Comparison of ENCODE assay signal across 13 mouse cellular contexts in the genomic region with DNA sequence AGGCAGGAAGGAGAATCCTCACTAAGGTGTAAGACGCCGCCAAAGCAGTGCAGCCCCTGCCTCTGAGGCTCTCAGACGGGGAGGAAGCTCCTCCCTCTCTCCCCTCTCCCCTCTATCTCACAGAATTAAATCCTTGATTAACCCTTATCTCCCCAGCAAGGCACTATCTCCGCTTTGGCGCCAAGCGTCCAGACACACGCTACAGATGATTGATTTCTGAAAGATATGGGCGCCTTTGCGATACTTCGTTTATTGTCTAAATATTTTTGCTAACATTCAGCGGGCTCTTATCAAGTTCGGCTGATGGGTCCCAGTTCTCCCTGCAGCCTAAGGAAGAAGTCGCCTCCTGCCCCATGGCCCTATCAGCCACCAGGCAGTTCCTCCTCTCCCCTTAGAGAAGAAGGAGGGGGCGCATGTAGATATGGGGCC. TPM values are rescaled to one million over a fixed set of nuclear protein-coding genes. Genes with fewer than 3 reads are reported as not detected.
DNase-seq lines count a peak whose midpoint lies in the region; ATAC-seq and TF ChIP-seq lines count a peak whose summit lies in the region.
"Had no signal": no experiment of that assay in that cellular context is flagged by ENCODE, and none has a peak within 500 bp of the region (broad histone marks: within the 10 kb centered on the region; RNA-seq: fewer than 3 reads in every experiment).

No protein-coding gene starts in this region.

- ATAC-seq in heart, embryonic 12.5 days (ENCODE audit: insufficient number of reproducible peaks, low FRiP score) = no peak
- no peak for ATAC-seq in stomach, embryonic 14.5 days (ENCODE audit: insufficient number of reproducible peaks, insufficient read depth, low FRiP score, low read depth)
- ATAC-seq in stomach, postnatal 0 days (ENCODE audit: low FRiP score, low TSS enrichment) = no peak
- no peak for ATAC-seq in liver, embryonic 13.5 days (ENCODE audit: low read depth)
- ATAC-seq in stomach, embryonic 16.5 days (ENCODE audit: insufficient read depth, low FRiP score) = no peak

- no peak for DNase-seq in heart, adult 2 months
- DNase-seq in stomach, postnatal 0 days (ENCODE audit: low spot score) = no peak
- no peak for DNase-seq in liver, embryonic 13.5 days
- no peak for DNase-seq in adrenal gland, postnatal 25 days
- DNase-seq in thymus, postnatal 10 days (ENCODE audit: low spot score in 2 of 2) = no peak
- DNase-seq: B cell, adult 2 months; gastrocnemius, postnatal 10 days; kidney, postnatal 10 days had no signal

- peak overlapping the region; percentile 35 for H3K4me2 ChIP-seq in heart, embryonic 12.5 days
- peak overlapping the region; percentile 27; the same call in 1 of the 2 replicates for H3K4me2 ChIP-seq in stomach, embryonic 14.5 days (replicated peaks; ENCODE audit: low read depth, low read length)
- no peak overlapping the region for H3K4me2 ChIP-seq in stomach, postnatal 0 days (replicated peaks; ENCODE audit: low read depth)
- H3K4me2 ChIP-seq in liver, embryonic 13.5 days = peak overlapping the region; percentile 69
- H3K4me2 ChIP-seq in stomach, embryonic 16.5 days (ENCODE audit: low read depth, low read length) = peak overlapping the region; percentile 28

- TF ChIP-seq POLR2A in heart, adult 2 months (IDR thresholded peaks at IDR 0.05; ENCODE audit: insufficient read depth, low read depth, low read length) = no peak

- peak overlapping the region; percentile 61; the same call in 1 of the 2 replicates for H3K9ac ChIP-seq in heart, embryonic 12.5 days
- H3K9ac ChIP-seq in heart, adult 2 months (ENCODE audit: low read depth, low read length) = no peak overlapping the region
- H3K9ac ChIP-seq in stomach, embryonic 14.5 days (replicated peaks; ENCODE audit: low read depth, low read length) = no peak overlapping the region
- H3K9ac ChIP-seq in stomach, postnatal 0 days (ENCODE audit: low read length) = no peak overlapping the region
- peak overlapping the region; percentile 75 for H3K9ac ChIP-seq in liver, embryonic 13.5 days
- 0 out of 2 replicates have a peak overlapping the region, but pooled peaks have one; percentile 42 for H3K9ac ChIP-seq in stomach, embryonic 16.5 days (ENCODE audit: low read length)

- H3K27me3 ChIP-seq in heart, embryonic 12.5 days (replicated peaks) = no peaks in the 10 kb centered on the region
- H3K27me3 ChIP-seq in heart, adult 2 months (ENCODE audit: control insufficient read depth, insufficient read depth, low read length) = no peaks in the 10 kb centered on the region
- no peaks in the 10 kb centered on the region for H3K27me3 ChIP-seq in stomach, embryonic 14.5 days (ENCODE audit: control insufficient read depth, insufficient read depth, low read length)
- H3K27me3 ChIP-seq in stomach, postnatal 0 days (ENCODE audit: control insufficient read depth, insufficient read depth, low read length) = no peaks in the 10 kb centered on the region
- no peaks in the 10 kb centered on the region for H3K27me3 ChIP-seq in liver, embryonic 13.5 days
- H3K27me3 ChIP-seq in stomach, embryonic 16.5 days (ENCODE audit: control insufficient read depth, insufficient read depth, low read length) = no peaks in the 10 kb centered on the region

- no peaks in the 10 kb centered on the region for H3K79me2 ChIP-seq in heart, adult 2 months (replicated peaks; ENCODE audit: control insufficient read depth, insufficient read depth, low read length)

- no peaks in the 10 kb centered on the region for H3K9me3 ChIP-seq in heart, embryonic 12.5 days (replicated peaks)
- H3K9me3 ChIP-seq in stomach, embryonic 14.5 days (ENCODE audit: control insufficient read depth, low read depth, low read length) = no peaks in the 10 kb centered on the region
- no peaks in the 10 kb centered on the region for H3K9me3 ChIP-seq in stomach, postnatal 0 days (ENCODE audit: control insufficient read depth, low read length)
- H3K9me3 ChIP-seq in liver, embryonic 13.5 days (replicated peaks) = no peaks in the 10 kb centered on the region
- no peaks in the 10 kb centered on the region for H3K9me3 ChIP-seq in stomach, embryonic 16.5 days (replicated peaks; ENCODE audit: control insufficient read depth, low read length)

- intact Hi-C loops in heart, adult 2 months (cut with DNase I) = loop anchor here (5.0 kb wide), 1 partner anchor 41 kb away; no protein-coding TSS in a partner anchor

- no peak for TF ChIP-seq CTCF in heart, adult 2 months (IDR thresholded peaks at IDR 0.05)
- no peak for TF ChIP-seq CTCF in stomach, postnatal 0 days (IDR thresholded peaks at IDR 0.05; ENCODE audit: low read depth)

- peaks cover 24% of the 10 kb centered on the region for H3K36me3 ChIP-seq in heart, embryonic 12.5 days
- no peaks in the 10 kb centered on the region for H3K36me3 ChIP-seq in heart, adult 2 months (ENCODE audit: control insufficient read depth, insufficient read depth, low read length)
- no peaks in the 10 kb centered on the region for H3K36me3 ChIP-seq in stomach, embryonic 14.5 days (ENCODE audit: control insufficient read depth, insufficient read depth, low read length)
- H3K36me3 ChIP-seq in stomach, postnatal 0 days (ENCODE audit: control insufficient read depth, insufficient read depth, low read length) = no peaks in the 10 kb centered on the region
- H3K36me3 ChIP-seq in liver, embryonic 13.5 days = peaks cover 91% of the 10 kb centered on the region
- no peaks in the 10 kb centered on the region for H3K36me3 ChIP-seq in stomach, embryonic 16.5 days (ENCODE audit: control insufficient read depth, insufficient read depth, low read length)

- no peak overlapping the region for H3K4me3 ChIP-seq in heart, embryonic 12.5 days
- no peak overlapping the region for H3K4me3 ChIP-seq in heart, adult 2 months
- no peak overlapping the region for H3K4me3 ChIP-seq in stomach, embryonic 14.5 days (ENCODE audit: low read depth, low read length)
- no peak overlapping the region for H3K4me3 ChIP-seq in stomach, postnatal 0 days (ENCODE audit: low read depth, low read length)
- peak overlapping the region; percentile 19 for H3K4me3 ChIP-seq in liver, embryonic 13.5 days (replicated peaks)
- no peak overlapping the region for H3K4me3 ChIP-seq in stomach, embryonic 16.5 days (replicated peaks; ENCODE audit: low read length)

- no peak for TF ChIP-seq EP300 in heart, adult 2 months (IDR thresholded peaks at IDR 0.05; ENCODE audit: insufficient read depth, low read depth, low read length)
- no peak for TF ChIP-seq EP300 in stomach, postnatal 0 days (optimal IDR thresholded peaks at IDR 0.05)

- H3K27ac ChIP-seq in heart, embryonic 12.5 days (ENCODE audit: poor library complexity, severe bottlenecking) = peak overlapping the region; percentile 84
- H3K27ac ChIP-seq in heart, adult 2 months = no peak overlapping the region
- H3K27ac ChIP-seq in stomach, embryonic 14.5 days (ENCODE audit: low read length) = peak overlapping the region; percentile 2; the same call in 1 of the 2 replicates
- H3K27ac ChIP-seq in stomach, postnatal 0 days (replicated peaks) = no peak overlapping the region
- H3K27ac ChIP-seq in liver, embryonic 13.5 days = peak overlapping the region; percentile 97
- no peak overlapping the region for H3K27ac ChIP-seq in stomach, embryonic 16.5 days (ENCODE audit: low read length)

- WGBS in heart, embryonic 12.5 days = 12% methylated on average over 14 of the region's 14 CpGs
- WGBS in heart, adult 2 months = 75% methylated on average over 14 of the region's 14 CpGs
- WGBS in stomach, embryonic 14.5 days = 19% methylated on average over 14 of the region's 14 CpGs
- 38% methylated on average over 14 of the region's 14 CpGs for WGBS in stomach, postnatal 0 days
- WGBS in liver, embryonic 13.5 days (ENCODE audit: insufficient replicate concordance) = 12% methylated on average over 14 of the region's 14 CpGs
- WGBS in stomach, embryonic 16.5 days = 17% methylated on average over 14 of the region's 14 CpGs

- peaks cover 99% of the 10 kb centered on the region for H3K4me1 ChIP-seq in heart, embryonic 12.5 days (replicated peaks)
- peaks cover 23% of the 10 kb centered on the region for H3K4me1 ChIP-seq in heart, adult 2 months (ENCODE audit: control insufficient read depth, insufficient read depth, low read length)
- peaks cover 43% of the 10 kb centered on the region for H3K4me1 ChIP-seq in stomach, embryonic 14.5 days (ENCODE audit: control insufficient read depth, insufficient read depth, low read length)
- 0 out of 2 replicates have a peak, but pooled peaks cover 2% of the 10 kb centered on the region for H3K4me1 ChIP-seq in stomach, postnatal 0 days (replicated peaks; ENCODE audit: control insufficient read depth, insufficient read depth)
- peaks cover 100% of the 10 kb centered on the region for H3K4me1 ChIP-seq in liver, embryonic 13.5 days (replicated peaks)
- H3K4me1 ChIP-seq in stomach, embryonic 16.5 days (ENCODE audit: control insufficient read depth, insufficient read depth, low read length) = peaks cover 53% of the 10 kb centered on the region

RNA-seq across cellular contexts. Expression of gene Trhr2, which starts 34.4 kb away (rescaled TPM):
- not detected in 2 replicates for polyA plus RNA-seq in heart, embryonic 12.5 days (2016; fragmentation: Nextera tagmentation; extraction: Ambion mirVana)
- total RNA-seq in heart, adult 2 months (2021) = not detected
- polyA plus RNA-seq in heart, adult 2 months (2012; rRNA removed) = not detected in 2 replicates
- polyA plus RNA-seq in stomach, embryonic 14.5 days (2014; fragmentation: Nextera tagmentation; extraction: Ambion mirVana) = not detected in 2 replicates
- polyA plus RNA-seq in stomach, postnatal 0 days (2015; fragmentation: Nextera tagmentation; extraction: Ambion mirVana) = not detected in 2 replicates
- polyA plus RNA-seq in liver, embryonic 13.5 days (2015; fragmentation: Nextera tagmentation; extraction: Ambion mirVana) = not detected in 2 replicates
- not detected in 2 replicates for polyA plus RNA-seq in stomach, embryonic 16.5 days (2015; fragmentation: Nextera tagmentation; extraction: Ambion mirVana)
- total RNA-seq in adrenal gland, postnatal 25 days (2021) = not detected in 2 replicates
- total RNA-seq: gastrocnemius, postnatal 10 days; monocyte, adult 5-6 weeks had no signal
- polyA plus RNA-seq: thymus, postnatal 0 days had no signal

RNA-seq across cellular contexts. Expression of gene Zfpm1, which starts 44.2 kb away (rescaled TPM):
- polyA plus RNA-seq in heart, embryonic 12.5 days (2016; fragmentation: Nextera tagmentation; extraction: Ambion mirVana) = 8.0 and 9.2 TPM in 2 replicates
- total RNA-seq in heart, adult 2 months (2021) = 10 to 100 TPM; 21.2 to 24.6 TPM
- polyA plus RNA-seq in heart, adult 2 months (2012; rRNA removed) = 20.0 and 20.9 TPM in 2 replicates
- polyA plus RNA-seq in stomach, embryonic 14.5 days (2014; fragmentation: Nextera tagmentation; extraction: Ambion mirVana) = 3.1 TPM in 2 replicates
- polyA plus RNA-seq in stomach, postnatal 0 days (2015; fragmentation: Nextera tagmentation; extraction: Ambion mirVana) = 2.3 and 2.8 TPM in 2 replicates
- 10.0 and 11.7 TPM in 2 replicates for polyA plus RNA-seq in liver, embryonic 13.5 days (2015; fragmentation: Nextera tagmentation; extraction: Ambion mirVana)
- 2.0 and 2.1 TPM in 2 replicates for polyA plus RNA-seq in stomach, embryonic 16.5 days (2015; fragmentation: Nextera tagmentation; extraction: Ambion mirVana)
- 17.8 and 22.4 TPM in 2 replicates for total RNA-seq in adrenal gland, postnatal 25 days (2021)

RNA-seq across cellular contexts. Expression of gene Zc3h18, which starts 50.3 kb away (rescaled TPM):
- 41.4 and 43.0 TPM in 2 replicates for polyA plus RNA-seq in heart, embryonic 12.5 days (2016; fragmentation: Nextera tagmentation; extraction: Ambion mirVana)
- total RNA-seq in heart, adult 2 months (2021) = 10 to 100 TPM; 21.8 to 22.1 TPM
- 11.2 and 15.8 TPM in 2 replicates for polyA plus RNA-seq in heart, adult 2 months (2012; rRNA removed)
- 30.5 and 34.8 TPM in 2 replicates for polyA plus RNA-seq in stomach, embryonic 14.5 days (2014; fragmentation: Nextera tagmentation; extraction: Ambion mirVana)
- polyA plus RNA-seq in stomach, postnatal 0 days (2015; fragmentation: Nextera tagmentation; extraction: Ambion mirVana) = 19.4 and 19.8 TPM in 2 replicates
- polyA plus RNA-seq in liver, embryonic 13.5 days (2015; fragmentation: Nextera tagmentation; extraction: Ambion mirVana) = 30.2 and 35.0 TPM in 2 replicates
- polyA plus RNA-seq in stomach, embryonic 16.5 days (2015; fragmentation: Nextera tagmentation; extraction: Ambion mirVana) = 28.1 and 32.4 TPM in 2 replicates
- total RNA-seq in adrenal gland, postnatal 25 days (2021) = 49.8 and 52.2 TPM in 2 replicates

Comparison
In these comparisons a context has a peak if more than half of its experiments do, and no peak if none do; other contexts are left out.
1. H3K27ac ChIP-seq: peak in heart, embryonic 12.5 days (single experiment), stomach, embryonic 14.5 days (single experiment) and liver, embryonic 13.5 days (single experiment); none in heart, adult 2 months (single experiment), stomach, postnatal 0 days (single experiment) and stomach, embryonic 16.5 days (single experiment).
2. H3K9ac ChIP-seq: peak in heart, embryonic 12.5 days (single experiment), liver, embryonic 13.5 days (single experiment) and stomach, embryonic 16.5 days (single experiment); none in heart, adult 2 months (single experiment), stomach, embryonic 14.5 days (single experiment) and stomach, postnatal 0 days (single experiment).